Mouse (Mus musculus) forebrain, embryonic 11.5 days (tissue): ENCODE data around the gene Dnaaf2. TPM values are rescaled to one million over a fixed set of nuclear protein-coding genes. Genes with fewer than 3 reads are reported as not detected.

Source experiments
- ATAC-seq: fragments of 200-750 bp; cut with Nextera tagmentation; replicated peaks from 2 replicates; pipeline ENCODE4 v1.8.0; 2017; ENCODE audit warnings: moderate TSS enrichment; ENCODE audit not compliant: low FRiP score
- DNase-seq: peaks from one replicate; pipeline ENCODE4 v3.0.0-alpha.2; 2017; ENCODE audit warnings: low spot score
- H3K27ac ChIP-seq: fragments of 300-500 bp; sonication (generic); 2 replicates; pipeline ENCODE4 v1.5.1; 2014; ENCODE audit warnings: low read depth, low read length
- H3K27me3 ChIP-seq: fragments of 300-500 bp; sonication (generic); 2 replicates; pipeline ENCODE4 v1.6.1; 2014; ENCODE audit warnings: mild to moderate bottlenecking, low read length, mixed read lengths; ENCODE audit not compliant: control insufficient read depth, insufficient read depth
- H3K36me3 ChIP-seq: fragments of 300-500 bp; sonication (generic); 2 replicates; pipeline ENCODE4 v1.6.1; 2014; ENCODE audit warnings: mild to moderate bottlenecking, low read length, moderate library complexity, mixed read lengths; ENCODE audit not compliant: control insufficient read depth, insufficient read depth
- H3K4me1 ChIP-seq: fragments of 300-500 bp; sonication (generic); replicated peaks from 2 replicates; pipeline ENCODE4 v1.6.1; 2014; ENCODE audit warnings: low read length, mixed read lengths; ENCODE audit not compliant: control insufficient read depth, insufficient read depth
- H3K4me2 ChIP-seq: fragments of 300-500 bp; sonication (generic); 2 replicates; pipeline ENCODE4 v1.6.1; 2014; ENCODE audit warnings: low read depth, mild to moderate bottlenecking, low read length, moderate library complexity, mixed read lengths; ENCODE audit not compliant: severe bottlenecking
- H3K4me3 ChIP-seq: fragments of 300-500 bp; sonication (generic); 2 replicates; pipeline ENCODE4 v1.5.1; 2014; ENCODE audit warnings: low read depth, low read length
- H3K9ac ChIP-seq: fragments of 300-500 bp; sonication (generic); 2 replicates; pipeline ENCODE4 v1.6.1; 2014; ENCODE audit warnings: low read length
- H3K9me3 ChIP-seq: fragments of 300-500 bp; sonication (generic); 2 replicates; pipeline ENCODE4 v1.6.1; 2016; ENCODE audit warnings: low read length, mixed read lengths; ENCODE audit not compliant: control insufficient read depth
- WGBS: fragments of 180-500 bp; shearing (Covaris S2); extraction: QIAGEN DNeasy Blood & Tissue Kit; methylation state at CpG from one replicate; pipeline ENCODE4 v1.1.7; 2014; 5-methylcytosine and 5-hydroxymethylcytosine counted together
- microRNA-seq: library from miRNA; unstranded; fragments of <30 nt; microRNA quantifications from one replicate; pipeline ENCODE4, GENCODE M21; 2016; ENCODE audit not compliant: insufficient number of aligned reads
- polyA plus RNA-seq: library from polyadenylated mRNA; unstranded; fragments of >200 nt; fragmentation: Nextera tagmentation; extraction: Ambion mirVana; gene quantifications from 2 replicates; pipeline ENCODE4 v1.2.1, GENCODE M21; 2014

The Dnaaf2 gene
- polyA plus RNA-seq, 1 experiment from 2014 or later: 20.0 TPM

- no peak overlapping the region for H3K9ac ChIP-seq
- no peak overlapping the region for H3K4me3 ChIP-seq
- no peak overlapping the region for H3K4me2 ChIP-seq
- H3K4me1 ChIP-seq: no peaks in the 10 kb centered on the region
- H3K27me3 ChIP-seq: no peaks in the 10 kb centered on the region
- H3K36me3 ChIP-seq: no peaks in the 10 kb centered on the region
- ATAC-seq: no peak
- no peak for DNase-seq
- WGBS: 92% methylated on average over 5 of the region's 5 CpGs
- no peak overlapping the region for H3K27ac ChIP-seq
- H3K9me3 ChIP-seq: no peaks in the 10 kb centered on the region
These were observed 51.0 kb downstream of the Dnaaf2 start for GRCm38 (mm10) chr12:69147166-69147735.

GRCm38 (mm10) chr12:69143460-69143859 is 54.8 kb downstream of the Dnaaf2 start:
- no peak overlapping the region for H3K27ac ChIP-seq
- 77% methylated on average over 6 of the region's 6 CpGs for WGBS
- H3K4me3 ChIP-seq: no peak overlapping the region
- no peaks in the 10 kb centered on the region for H3K9me3 ChIP-seq
- no peaks in the 10 kb centered on the region for H3K36me3 ChIP-seq
- no peak overlapping the region for H3K9ac ChIP-seq
- H3K27me3 ChIP-seq: no peaks in the 10 kb centered on the region
- ATAC-seq (no peak), DNase-seq (no peak)
- H3K4me2 ChIP-seq: no peak overlapping the region
- no peaks in the 10 kb centered on the region for H3K4me1 ChIP-seq

- no peak overlapping the region for H3K9ac ChIP-seq
- H3K36me3 ChIP-seq: no peaks in the 10 kb centered on the region; the same call in 1 of the 2 replicates
- H3K27ac ChIP-seq: no peak overlapping the region
- H3K9me3 ChIP-seq: no peaks in the 10 kb centered on the region
- 90% methylated on average over 7 of the region's 7 CpGs for WGBS
- H3K4me3 ChIP-seq: no peak overlapping the region
- no peaks in the 10 kb centered on the region for H3K4me1 ChIP-seq
- no peaks in the 10 kb centered on the region for H3K27me3 ChIP-seq
- DNase-seq (no peak), ATAC-seq (peak; percentile 30; the same call in 1 of the 2 replicates)
- H3K4me2 ChIP-seq: no peak overlapping the region
These were observed 58.4 kb downstream of the Dnaaf2 start for GRCm38 (mm10) chr12:69139841-69140240.

GRCm38 (mm10) chr12:69139201-69139600 is 59.0 kb downstream of the Dnaaf2 start:
- ATAC-seq (no peak), DNase-seq (no peak)
- no peak overlapping the region for H3K4me3 ChIP-seq
- no peaks in the 10 kb centered on the region; the same call in 1 of the 2 replicates for H3K36me3 ChIP-seq
- H3K4me1 ChIP-seq: no peaks in the 10 kb centered on the region
- H3K9ac ChIP-seq: no peak overlapping the region
- H3K4me2 ChIP-seq: no peak overlapping the region
- H3K27me3 ChIP-seq: no peaks in the 10 kb centered on the region
- no peaks in the 10 kb centered on the region for H3K9me3 ChIP-seq
- no peak overlapping the region for H3K27ac ChIP-seq
- WGBS: 94% methylated on average over 3 of the region's 3 CpGs

Small RNA genes lying within 50 kb of the gene (microRNA-seq; reads per million reads assigned to microRNA genes)
- gene Gm47287 (not detected), gene Gm47295 (not detected)

Other genes starting within 250 kb of the Dnaaf2 start
- 1,243 and 1,383 TPM in 2 replicates for gene Rps29, start 39.2 kb downstream of the Dnaaf2 start, polyA plus RNA-seq
- 33.8 and 38.4 TPM in 2 replicates for gene Lrr1, start 29.6 kb downstream of the Dnaaf2 start, polyA plus RNA-seq
- gene Rpl36al, start 14.3 kb downstream of the Dnaaf2 start, polyA plus RNA-seq: 436 and 487 TPM in 2 replicates
- 40.6 and 42.3 TPM in 2 replicates for gene Mgat2, start 14.3 kb downstream of the Dnaaf2 start, polyA plus RNA-seq
- 42.2 and 43.4 TPM in 2 replicates for gene Gm49383, start 1.3 kb downstream of the Dnaaf2 start, polyA plus RNA-seq
- 43.2 and 46.6 TPM in 2 replicates for gene Gm49384, start 5.8 kb upstream of the Dnaaf2 start, polyA plus RNA-seq
- gene Pole2, start 29.8 kb upstream of the Dnaaf2 start, polyA plus RNA-seq: 33.7 and 35.7 TPM in 2 replicates
- 3.1 and 3.8 TPM in 2 replicates for gene Klhdc1, start 42.7 kb upstream of the Dnaaf2 start, polyA plus RNA-seq
- gene Klhdc2, start 98.3 kb upstream of the Dnaaf2 start, polyA plus RNA-seq: 237 and 242 TPM in 2 replicates
- 92.2 and 98.0 TPM in 2 replicates for gene Nemf, start 158.7 kb upstream of the Dnaaf2 start, polyA plus RNA-seq
- 48.7 and 59.7 TPM in 2 replicates for gene Arf6, start 173.7 kb upstream of the Dnaaf2 start, polyA plus RNA-seq
- gene Gm9887, start 174.0 kb upstream of the Dnaaf2 start, polyA plus RNA-seq: 0.80 and 2.3 TPM in 2 replicates